Mouse (Mus musculus) midbrain, embryonic 12.5 days (tissue): ENCODE measurements at regions not wholly inside any gene's neighbourhood (a gene's known extent, or its start where the extent isn't known, plus 50 kb on each side); places are given as distances from the start of the nearest gene placed in this dataset.
"Not testable (repeated sequence)": the region's sequence is repeated elsewhere in the genome, so short reads cannot be mapped to it uniquely, and the experiment has no call there.

Experiments
- ATAC-seq: fragments of 200-750 bp; cut with Nextera tagmentation; 2 replicates; pipeline ENCODE4 v1.8.0; 2017; ENCODE audit warnings: low read depth, moderate TSS enrichment, moderate library complexity; ENCODE audit not compliant: low FRiP score
- H3K27ac ChIP-seq: fragments of 300-500 bp; sonication (generic); replicated peaks from 2 replicates; pipeline ENCODE4 v1.5.1; 2016; ENCODE audit warnings: mild to moderate bottlenecking
- H3K27me3 ChIP-seq: fragments of 300-500 bp; sonication (generic); 2 replicates; pipeline ENCODE4 v1.6.1; 2016; ENCODE audit warnings: mild to moderate bottlenecking
- H3K36me3 ChIP-seq: fragments of 300-500 bp; sonication (generic); 2 replicates; pipeline ENCODE4 v1.6.1; 2016
- H3K4me1 ChIP-seq: fragments of 300-500 bp; sonication (generic); 2 replicates; pipeline ENCODE4 v1.6.1; 2016
- H3K4me2 ChIP-seq: fragments of 300-500 bp; sonication (generic); replicated peaks from 2 replicates; pipeline ENCODE4 v1.6.1; 2016; ENCODE audit warnings: mild to moderate bottlenecking, moderate library complexity
- H3K4me3 ChIP-seq: fragments of 300-500 bp; sonication (generic); 2 replicates; pipeline ENCODE4 v1.5.1; 2016; ENCODE audit warnings: mild to moderate bottlenecking
- H3K9ac ChIP-seq: fragments of 300-500 bp; sonication (generic); replicated peaks from 2 replicates; pipeline ENCODE4 v1.6.1; 2016; ENCODE audit warnings: mild to moderate bottlenecking, moderate library complexity
- H3K9me3 ChIP-seq: fragments of 300-500 bp; sonication (generic); 2 replicates; pipeline ENCODE4 v1.6.1; 2016; ENCODE audit warnings: mild to moderate bottlenecking
- WGBS: fragments of 180-500 bp; shearing (Covaris S2); methylation state at CpG from one replicate; pipeline ENCODE4 v1.1.7; 2016; 5-methylcytosine and 5-hydroxymethylcytosine counted together

DNA sequence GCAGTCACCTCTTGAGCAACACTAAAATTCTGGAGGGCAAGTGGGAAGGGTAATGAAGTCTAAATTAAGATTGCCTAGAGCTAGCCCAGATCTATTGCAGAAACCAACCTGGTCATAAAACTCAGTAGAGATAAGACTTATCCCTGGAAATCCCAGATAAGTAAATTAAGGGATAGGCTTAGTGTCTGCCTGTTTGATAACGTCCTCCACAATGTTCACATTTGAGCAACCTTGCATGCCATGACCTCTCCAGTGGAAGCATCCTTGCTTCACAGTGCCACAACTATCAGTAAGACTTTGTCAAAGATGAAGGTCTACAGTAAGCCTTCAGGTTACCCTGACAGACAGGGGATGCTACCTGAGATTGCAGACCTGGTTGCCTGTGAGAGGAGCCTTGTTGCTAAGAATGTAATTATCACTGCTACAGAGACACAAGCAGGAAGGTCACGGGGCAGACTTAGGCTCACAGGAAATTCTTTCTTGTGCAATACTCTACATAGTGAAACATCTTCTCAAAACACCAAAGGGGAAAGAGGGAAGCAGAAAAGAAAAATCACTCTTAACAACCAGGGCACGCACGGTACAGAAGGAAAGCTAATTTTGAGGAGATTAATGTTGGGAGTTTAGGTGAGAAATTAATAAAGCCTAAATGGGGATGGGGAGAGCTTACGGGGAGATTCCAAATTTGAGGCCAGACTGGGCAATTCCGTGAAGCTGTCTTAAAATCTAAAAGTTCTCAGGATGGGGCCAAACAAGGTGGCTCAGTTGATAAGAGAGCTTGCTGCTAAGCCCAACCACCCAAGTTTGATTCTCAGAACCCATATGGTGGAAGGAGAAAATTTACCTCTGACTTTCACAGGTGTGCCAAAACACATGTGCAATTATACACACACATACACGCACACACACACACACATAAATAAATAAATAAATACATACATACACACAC, 56.9 kb upstream of the Prdm9 start:
- H3K4me3 ChIP-seq = no peak overlapping the region
- 84% methylated on average over 7 of the region's 7 CpGs for WGBS
- H3K27ac ChIP-seq = no peak overlapping the region
- no peaks in the 10 kb centered on the region for H3K36me3 ChIP-seq
- no peak overlapping the region for H3K9ac ChIP-seq
- H3K4me2 ChIP-seq = no peak overlapping the region
- no peaks in the 10 kb centered on the region for H3K4me1 ChIP-seq
- ATAC-seq = no peak
- H3K9me3 ChIP-seq = no peaks in the 10 kb centered on the region
- H3K27me3 ChIP-seq = no peaks in the 10 kb centered on the region

DNA sequence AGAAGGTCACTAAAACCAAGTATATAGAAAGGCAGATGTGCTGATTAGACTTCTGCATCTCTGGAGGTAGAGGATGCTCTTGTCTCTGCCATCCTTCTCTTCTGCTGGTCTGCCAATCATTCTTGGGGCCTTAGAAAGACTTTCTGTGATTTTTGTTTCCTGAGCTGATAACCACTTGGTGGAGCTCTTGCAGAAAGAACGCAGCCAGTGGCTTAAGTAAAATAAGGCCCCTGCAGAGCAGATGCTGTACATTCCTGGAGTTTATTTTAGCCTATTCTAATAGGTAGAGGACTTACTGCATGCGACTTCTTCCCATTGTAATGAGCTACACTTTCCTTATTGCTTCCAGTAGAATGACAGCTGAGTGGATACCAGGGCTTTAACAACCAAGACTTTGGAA, 58.8 kb upstream of the Prdm9 start:
- H3K4me3 ChIP-seq = no peak overlapping the region
- no peaks in the 10 kb centered on the region for H3K36me3 ChIP-seq
- no peak overlapping the region for H3K9ac ChIP-seq
- no peaks in the 10 kb centered on the region for H3K4me1 ChIP-seq
- H3K9me3 ChIP-seq = no peaks in the 10 kb centered on the region
- H3K4me2 ChIP-seq = no peak overlapping the region
- H3K27ac ChIP-seq = no peak overlapping the region
- ATAC-seq = 0 out of 2 replicates have a peak, but pooled peaks have one; percentile 27
- no peaks in the 10 kb centered on the region for H3K27me3 ChIP-seq
- 0% methylated on average over 2 of the region's 2 CpGs for WGBS

DNA sequence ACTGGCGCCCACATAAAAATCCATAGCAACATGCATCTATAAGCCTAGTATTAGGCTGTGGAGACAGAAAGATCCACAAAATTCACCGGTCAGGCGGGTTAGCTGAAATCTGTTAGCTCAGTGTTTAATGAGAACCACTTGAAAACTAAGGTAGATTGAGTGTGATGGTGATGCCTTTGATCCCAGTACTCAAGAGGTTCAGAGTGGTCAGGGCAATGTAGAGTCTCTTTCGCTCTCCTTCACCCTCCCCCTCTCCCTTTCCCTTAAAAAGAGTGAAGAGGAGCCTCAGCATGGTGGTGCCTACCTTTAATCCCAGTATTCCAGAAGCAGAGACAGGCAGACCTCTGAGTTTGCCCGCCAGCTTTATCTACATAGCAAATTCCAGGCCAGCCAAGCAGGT, 66.6 kb upstream of the Prdm9 start:
- H3K4me2 ChIP-seq = no peak overlapping the region
- H3K9me3 ChIP-seq = no peaks in the 10 kb centered on the region
- H3K4me1 ChIP-seq = no peaks in the 10 kb centered on the region
- H3K9ac ChIP-seq = no peak overlapping the region
- H3K36me3 ChIP-seq = no peaks in the 10 kb centered on the region
- WGBS = 78% methylated on average over 5 of the region's 5 CpGs
- H3K27me3 ChIP-seq = no peaks in the 10 kb centered on the region
- ATAC-seq = no peak
- H3K27ac ChIP-seq = no peak overlapping the region
- no peak overlapping the region for H3K4me3 ChIP-seq

DNA sequence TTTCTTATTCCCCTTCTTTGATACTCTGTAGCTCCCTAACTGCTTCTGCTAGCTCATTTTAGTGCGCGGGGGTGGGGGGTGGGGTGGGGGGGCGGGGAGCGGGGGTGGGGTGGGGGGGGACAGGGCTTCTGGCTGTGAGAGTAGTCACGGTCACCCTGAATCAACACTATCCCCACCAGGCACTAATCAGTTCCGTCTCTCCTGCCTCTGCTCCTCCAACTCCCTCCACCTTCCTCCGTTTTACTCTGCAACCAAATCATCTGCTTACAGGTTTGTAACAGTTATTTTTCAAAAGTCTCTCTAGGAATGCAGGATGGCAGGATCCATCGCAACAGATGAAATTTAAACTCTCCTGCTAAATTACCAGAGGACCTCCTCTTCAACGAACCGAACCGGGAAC, 67.5 kb upstream of the Prdm9 start:
- Histone ChIP-seq H3K4me3 (no peak overlapping the region), H3K4me1 (no peaks in the 10 kb centered on the region), H3K36me3 (no peaks in the 10 kb centered on the region), H3K9me3 (no peaks in the 10 kb centered on the region), H3K27me3 (no peaks in the 10 kb centered on the region), H3K4me2 (peak overlapping the region; percentile 6; the same call in 1 of the 2 replicates), H3K9ac (no peak overlapping the region), H3K27ac (no peak overlapping the region)
- ATAC-seq = no peak
- 27% methylated on average over 11 of the region's 11 CpGs for WGBS

DNA sequence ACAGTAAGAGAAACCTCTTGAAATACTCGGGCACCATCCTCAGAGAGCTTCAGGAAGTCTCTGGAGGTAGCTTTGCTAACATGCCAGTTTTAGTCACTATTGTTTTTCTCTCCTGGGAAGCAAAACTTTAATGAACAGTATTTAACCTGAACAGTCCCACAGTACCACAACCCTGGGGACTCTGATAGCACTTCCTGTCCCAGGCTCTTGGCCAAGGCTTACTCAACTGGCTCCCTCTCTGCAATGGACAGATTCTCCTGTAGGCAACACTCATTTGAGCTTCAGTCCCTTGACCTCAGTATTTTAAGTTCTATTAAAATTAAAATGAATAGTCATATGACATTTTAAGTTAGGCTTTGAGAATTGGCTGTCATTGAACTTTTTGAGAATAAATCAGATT, 67.9 kb upstream of the Prdm9 start:
- no peaks in the 10 kb centered on the region for H3K4me1 ChIP-seq
- no peak overlapping the region for H3K4me2 ChIP-seq
- H3K27me3 ChIP-seq = no peaks in the 10 kb centered on the region
- H3K9ac ChIP-seq = no peak overlapping the region
- H3K4me3 ChIP-seq = no peak overlapping the region
- no peaks in the 10 kb centered on the region for H3K9me3 ChIP-seq
- H3K36me3 ChIP-seq = no peaks in the 10 kb centered on the region
- 54% methylated on average over 1 of the region's 1 CpGs for WGBS
- ATAC-seq = no peak
- no peak overlapping the region for H3K27ac ChIP-seq

DNA sequence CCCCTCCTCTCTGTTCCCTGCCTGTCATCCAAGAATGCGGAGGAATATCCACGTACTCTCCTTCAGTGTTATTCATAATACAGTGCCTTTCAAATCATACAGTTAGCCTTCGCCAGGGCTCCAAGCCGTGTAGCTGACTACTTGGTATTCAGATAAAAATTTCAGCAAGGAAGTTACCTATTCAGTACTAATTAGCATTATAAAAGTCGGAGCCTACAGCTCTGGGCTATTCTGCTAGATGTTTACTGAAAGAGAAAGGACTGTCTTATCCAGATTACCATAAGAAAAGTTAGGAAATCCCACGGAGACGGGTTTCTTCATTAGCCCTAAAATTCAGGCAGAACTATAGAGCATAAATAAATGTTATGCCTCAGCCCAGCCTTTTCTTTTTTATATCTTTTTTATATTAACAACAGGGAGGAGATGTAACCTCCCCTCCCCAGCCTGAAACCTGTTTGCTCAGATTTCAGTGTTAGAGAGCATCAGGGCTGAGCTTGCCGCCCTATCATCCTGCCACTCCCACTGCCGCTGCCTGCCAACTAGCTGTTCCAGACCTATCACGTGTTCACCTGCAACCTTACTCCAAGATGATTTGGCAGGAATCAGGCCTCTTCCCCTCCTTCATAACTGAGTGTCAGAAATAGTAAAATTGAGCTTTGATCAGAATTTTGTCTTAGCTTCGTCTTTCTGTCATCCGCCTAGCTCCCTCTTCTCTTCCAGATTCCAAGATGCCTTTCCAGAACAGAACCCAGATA, 65.5 kb upstream of the Chd1 start:
- H3K4me3 ChIP-seq, H3K9me3 ChIP-seq, H3K36me3 ChIP-seq, H3K27ac ChIP-seq, H3K4me1 ChIP-seq, ATAC-seq, H3K27me3 ChIP-seq, H3K4me2 ChIP-seq, H3K9ac ChIP-seq: not testable (repeated sequence)
- 67% methylated on average over 12 of the region's 12 CpGs for WGBS

DNA sequence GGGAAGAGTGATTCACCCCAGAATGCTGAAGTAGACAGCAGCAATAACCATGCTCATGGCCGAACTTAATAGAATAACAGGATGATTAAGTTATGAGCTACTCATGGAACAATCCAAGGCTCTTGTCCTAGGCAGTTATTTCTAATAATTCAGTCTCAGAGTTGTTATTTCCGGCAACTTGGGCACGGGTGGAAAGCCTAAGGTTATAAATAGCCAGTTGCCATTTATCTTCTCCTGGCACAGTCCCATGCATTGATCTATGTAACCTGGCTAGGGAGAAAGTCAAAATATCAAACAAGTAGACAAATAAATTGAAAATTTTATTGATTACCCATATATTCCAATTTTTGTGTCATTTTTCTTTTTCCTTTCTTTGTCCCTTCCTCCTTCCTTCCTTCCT, 64.0 kb upstream of the Chd1 start:
- Histone ChIP-seq H3K36me3 (no peaks in the 10 kb centered on the region), H3K27ac (no peak overlapping the region), H3K4me1 (no peaks in the 10 kb centered on the region), H3K9ac (no peak overlapping the region), H3K27me3 (no peaks in the 10 kb centered on the region), H3K4me3 (no peak overlapping the region), H3K9me3 (0 out of 2 replicates have a peak, but pooled peaks cover 4% of the 10 kb centered on the region), H3K4me2 (no peak overlapping the region)
- WGBS = 93% methylated on average over 3 of the region's 3 CpGs
- ATAC-seq = no peak

DNA sequence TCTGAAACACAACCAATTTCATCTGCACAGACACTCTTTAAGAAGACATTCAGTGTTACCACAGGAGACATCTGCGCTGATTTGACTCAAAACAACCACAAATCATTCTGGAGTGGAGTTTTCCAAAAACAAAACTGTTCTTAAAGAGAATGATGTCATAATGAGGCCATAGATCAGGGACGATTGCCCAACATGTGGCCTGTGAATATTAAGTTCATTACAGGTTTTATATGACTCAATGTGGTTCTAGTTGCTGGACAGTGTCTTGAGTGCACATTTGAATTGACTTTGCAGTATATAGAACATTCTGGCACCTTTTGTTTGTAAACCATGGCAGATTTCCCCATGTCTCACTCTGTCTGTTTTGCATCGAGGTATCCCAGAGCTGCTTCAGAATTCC, 63.0 kb upstream of the Chd1 start:
- no peak for ATAC-seq
- no peaks in the 10 kb centered on the region for H3K27me3 ChIP-seq
- no peaks in the 10 kb centered on the region for H3K36me3 ChIP-seq
- 88% methylated on average over 3 of the region's 3 CpGs for WGBS
- no peak overlapping the region for H3K9ac ChIP-seq
- H3K4me2 ChIP-seq = no peak overlapping the region
- no peak overlapping the region for H3K4me3 ChIP-seq
- H3K4me1 ChIP-seq = no peaks in the 10 kb centered on the region
- 0 out of 2 replicates have a peak, but pooled peaks cover 4% of the 10 kb centered on the region for H3K9me3 ChIP-seq
- no peak overlapping the region for H3K27ac ChIP-seq

DNA sequence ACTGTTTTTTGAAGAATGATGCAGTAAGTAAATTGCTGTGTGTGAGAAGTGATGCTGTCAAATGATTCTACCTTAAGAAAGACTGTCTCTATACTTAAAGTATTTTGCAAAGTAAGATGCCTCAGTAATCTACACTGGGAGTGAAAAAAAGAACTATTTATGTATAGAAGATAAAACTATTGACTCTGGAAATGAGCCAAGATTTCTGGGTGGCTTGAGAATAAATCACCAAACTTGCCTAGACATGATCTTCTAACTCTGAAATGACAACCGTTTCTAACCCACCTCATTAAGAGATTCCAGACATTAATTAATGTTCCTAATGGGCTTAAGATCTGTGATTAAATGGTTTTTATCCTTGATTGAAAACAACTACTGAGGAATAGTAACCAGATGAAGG, 58.0 kb upstream of the Chd1 start:
- Histone ChIP-seq H3K9ac (no peak overlapping the region), H3K9me3 (no peaks in the 10 kb centered on the region), H3K27me3 (no peaks in the 10 kb centered on the region), H3K4me3 (no peak overlapping the region), H3K27ac (no peak overlapping the region), H3K4me1 (no peaks in the 10 kb centered on the region), H3K4me2 (no peak overlapping the region), H3K36me3 (no peaks in the 10 kb centered on the region)
- WGBS = 64% methylated on average over 1 of the region's 1 CpGs
- no peak for ATAC-seq

DNA sequence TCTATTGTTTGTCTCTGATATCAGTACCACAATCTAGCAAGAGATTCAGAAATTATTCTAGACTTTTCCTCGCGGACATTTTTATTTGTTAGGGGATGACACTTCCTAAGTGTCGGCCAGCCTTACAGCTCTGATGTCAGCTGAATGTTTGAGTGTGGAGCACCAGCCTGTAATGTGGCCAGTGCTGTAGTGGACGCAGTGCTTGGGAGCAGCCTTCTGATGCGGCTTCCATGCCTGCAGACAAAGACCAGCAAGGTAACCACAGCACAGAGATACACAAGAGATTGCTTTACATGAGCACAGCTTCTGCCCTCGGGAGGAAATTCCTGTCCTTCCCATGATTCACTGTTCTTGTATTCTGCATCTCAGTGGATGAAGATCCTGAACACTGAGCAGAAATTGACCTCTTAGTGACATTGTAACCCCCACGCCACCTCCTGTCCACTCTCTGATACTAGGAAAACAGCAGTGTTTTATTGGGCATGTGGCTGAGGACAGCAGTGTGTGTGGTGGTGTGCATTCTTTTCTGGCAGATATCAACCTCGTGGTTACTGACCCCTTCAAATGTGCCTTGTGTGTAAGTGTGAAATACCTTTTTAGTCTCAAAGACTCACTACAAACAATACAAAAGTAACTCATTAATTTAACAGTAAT, 54.6 kb upstream of the Chd1 start:
- Histone ChIP-seq H3K27me3 (no peaks in the 10 kb centered on the region), H3K36me3 (no peaks in the 10 kb centered on the region), H3K4me1 (no peaks in the 10 kb centered on the region), H3K9ac (no peak overlapping the region), H3K4me3 (no peak overlapping the region), H3K27ac (no peak overlapping the region), H3K4me2 (no peak overlapping the region), H3K9me3 (no peaks in the 10 kb centered on the region)
- 79% methylated on average over 8 of the region's 8 CpGs for WGBS
- ATAC-seq = no peak

DNA sequence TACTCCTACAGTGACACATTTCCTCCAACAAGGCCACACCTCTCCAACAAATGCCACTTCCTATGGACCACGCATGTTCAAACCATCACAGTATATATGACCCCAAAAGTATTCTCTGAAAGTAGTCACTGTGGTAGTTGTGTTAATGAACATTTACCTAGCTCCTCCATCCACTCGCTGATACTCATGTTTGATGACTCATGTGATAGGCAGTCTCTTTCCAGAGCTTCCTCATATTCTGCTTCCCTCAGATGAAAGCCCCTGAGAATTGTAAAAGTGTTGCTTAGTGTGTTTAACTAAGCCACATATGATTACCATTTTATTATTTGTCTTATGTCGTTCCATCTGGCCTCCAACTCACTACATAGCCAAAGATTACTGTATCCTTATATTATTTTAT, 52.9 kb upstream of the Chd1 start:
- Histone ChIP-seq H3K4me3 (no peak overlapping the region), H3K4me2 (no peak overlapping the region), H3K36me3 (no peaks in the 10 kb centered on the region), H3K9ac (no peak overlapping the region), H3K4me1 (no peaks in the 10 kb centered on the region), H3K27me3 (no peaks in the 10 kb centered on the region), H3K9me3 (no peaks in the 10 kb centered on the region), H3K27ac (no peak overlapping the region)
- no peak for ATAC-seq
- 93% methylated on average over 3 of the region's 3 CpGs for WGBS
